Mouse (Mus musculus) heart, embryonic 14.5 days (tissue): ENCODE results near the gene Cdk2ap2. TPM values are rescaled to one million over a fixed set of nuclear protein-coding genes. Genes with fewer than 3 reads are reported as not detected.
A peak's percentile ranks its signal among the peaks of the same experiment; 100 is the strongest.
"Not testable (repeated sequence)": the region's sequence is repeated elsewhere in the genome, so short reads cannot be mapped to it uniquely, and the experiment has no call there.

ENCODE experiments used
- ATAC-seq: fragments of 200-750 bp; cut with Nextera tagmentation; 2 replicates; pipeline ENCODE4 v1.8.0; 2017; ENCODE audit warnings: low read depth, moderate TSS enrichment; ENCODE audit not compliant: insufficient number of reproducible peaks, insufficient read depth, low FRiP score
- H3K27ac ChIP-seq, 2 experiments: fragments of 200-500 bp in 1 of 2; fragments of 300-500 bp in 1 of 2; sonication (generic) in 1 of 2; replicated peaks in 1 of 2; 2 replicates each; pipeline ENCODE4 v1.5.1; 2012 to 2014; ENCODE audit warnings: low read depth in 2 of 2, low read length in 2 of 2, control low read depth in 1 of 2, mild to moderate bottlenecking in 1 of 2, mixed read lengths in 1 of 2; ENCODE audit not compliant: control insufficient read depth in 1 of 2, insufficient read depth in 1 of 2
- H3K27me3 ChIP-seq: fragments of 300-500 bp; sonication (generic); 2 replicates; pipeline ENCODE4 v1.6.1; 2014; ENCODE audit warnings: mild to moderate bottlenecking, low read length, control low read depth; ENCODE audit not compliant: control insufficient read depth, insufficient read depth
- H3K36me3 ChIP-seq: fragments of 300-500 bp; sonication (generic); 2 replicates; pipeline ENCODE4 v1.6.1; 2014; ENCODE audit warnings: mild to moderate bottlenecking, control low read depth, low read length, mixed read lengths; ENCODE audit not compliant: control insufficient read depth, insufficient read depth
- H3K4me1 ChIP-seq, 2 experiments: fragments of 200-500 bp in 1 of 2; fragments of 300-500 bp in 1 of 2; sonication (generic) in 1 of 2; 2 replicates each; pipeline ENCODE4 v1.6.1; 2012 to 2014; ENCODE audit warnings: low read length in 2 of 2, control low read depth in 1 of 2, mixed read lengths in 1 of 2; ENCODE audit not compliant: control insufficient read depth in 2 of 2, insufficient read depth in 2 of 2
- H3K4me2 ChIP-seq: fragments of 300-500 bp; sonication (generic); 2 replicates; pipeline ENCODE4 v1.6.1; 2014; ENCODE audit warnings: mild to moderate bottlenecking, low read length
- H3K4me3 ChIP-seq, 2 experiments: fragments of 200-500 bp in 1 of 2; fragments of 300-500 bp in 1 of 2; sonication (generic) in 1 of 2; 2 replicates each; pipeline ENCODE4 v1.5.1; 2012 to 2014; ENCODE audit warnings: low read length in 2 of 2, mild to moderate bottlenecking in 2 of 2, control low read depth in 1 of 2, low read depth in 1 of 2, moderate library complexity in 1 of 2; ENCODE audit not compliant: control insufficient read depth in 1 of 2, insufficient read depth in 1 of 2
- H3K9ac ChIP-seq: fragments of 300-500 bp; sonication (generic); 2 replicates; pipeline ENCODE4 v1.6.1; 2014; ENCODE audit warnings: mild to moderate bottlenecking, low read length
- H3K9me3 ChIP-seq: fragments of 300-500 bp; sonication (generic); 2 replicates; pipeline ENCODE4 v1.6.1; 2016; ENCODE audit warnings: low read length, control low read depth; ENCODE audit not compliant: control insufficient read depth
- WGBS: fragments of 180-500 bp; shearing (Covaris S2); extraction: QIAGEN DNeasy Blood & Tissue Kit; methylation state at CpG from one replicate; pipeline ENCODE4 v1.1.7; 2014; 5-methylcytosine and 5-hydroxymethylcytosine counted together
- polyA plus RNA-seq: library from polyadenylated mRNA; unstranded; fragments of >200 nt; fragmentation: Nextera tagmentation; extraction: Ambion mirVana; gene quantifications from 2 replicates; pipeline ENCODE4 v1.2.1, GENCODE M21; 2014

Cdk2ap2 gene
- polyA plus RNA-seq, 1 experiment from 2014 or later: 62.5 TPM

GRCm38 (mm10) chr19:4118350-4118749 lies 21.4 kb downstream of the Cdk2ap2 start:
- H3K27me3 ChIP-seq: no peaks in the 10 kb centered on the region
- H3K36me3 ChIP-seq: peaks cover 54% of the 10 kb centered on the region
- peaks cover 11 to 18% of the 10 kb centered on the region in 2 experiments; a peak in 3 of 4 replicates for H3K4me1 ChIP-seq
- ATAC-seq: no peak
- H3K27ac ChIP-seq: no peak overlapping the region
- H3K9me3 ChIP-seq: no peaks in the 10 kb centered on the region
- H3K9ac ChIP-seq: no peak overlapping the region
- no peak overlapping the region for H3K4me2 ChIP-seq
- no peak overlapping the region for H3K4me3 ChIP-seq
- whole genome bisulfite sequencing: 94% methylated on average over 2 of the region's 2 CpGs

DNA sequence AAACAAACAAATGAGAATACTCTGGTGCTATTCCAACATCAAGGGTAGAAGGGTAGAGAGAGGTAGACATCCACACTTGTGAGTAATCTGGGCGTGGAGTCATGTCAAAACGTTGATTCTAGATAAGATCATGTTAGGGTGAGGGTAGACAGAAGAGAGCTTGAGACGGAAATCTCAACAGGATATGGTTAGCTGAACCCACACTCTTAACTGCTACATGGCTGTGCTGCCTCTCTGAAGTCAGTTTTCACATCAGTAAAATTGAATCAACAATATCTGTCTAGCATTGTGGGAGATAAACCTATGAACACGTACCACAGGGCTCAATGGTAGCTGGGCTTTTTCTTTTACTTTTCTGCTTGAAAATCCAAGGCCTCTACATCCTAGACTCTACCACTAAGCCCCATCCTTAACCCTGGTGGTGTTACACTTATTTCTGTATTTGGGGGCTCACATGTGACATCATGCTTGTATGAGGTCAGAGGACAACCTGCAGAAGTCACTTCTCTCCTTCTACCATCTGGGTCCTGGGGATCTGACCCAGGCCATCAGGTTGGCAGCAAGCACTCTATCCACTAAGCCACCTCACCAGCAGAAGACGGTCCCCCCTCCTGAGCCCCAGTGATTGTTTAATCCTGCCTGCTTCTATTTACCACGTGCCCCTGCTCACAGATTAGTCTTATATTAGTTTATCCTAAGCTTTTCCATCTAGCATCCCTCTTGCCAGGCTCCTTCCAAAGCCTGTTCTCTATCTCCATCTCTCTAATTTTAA lies 22.9 kb downstream of the Cdk2ap2 start:
- Histone ChIP-seq H3K4me2 (no peak overlapping the region; the same call in 1 of the 2 replicates), H3K9me3 (no peaks in the 10 kb centered on the region), H3K4me3 (no peak overlapping the region), H3K9ac (no peak overlapping the region), H3K27ac (no peak overlapping the region), H3K4me1 (peaks cover 6 to 7% of the 10 kb centered on the region in 2 experiments; a peak in 2 of 4 replicates), H3K36me3 (peaks cover 38% of the 10 kb centered on the region), H3K27me3 (no peaks in the 10 kb centered on the region)
- ATAC-seq: no peak
- WGBS: 84% methylated on average over 6 of the region's 6 CpGs

GRCm38 (mm10) chr19:4120496-4120895 lies 23.5 kb downstream of the Cdk2ap2 start:
- Histone ChIP-seq H3K4me2 (peak overlapping the region; percentile 66), H3K9ac (no peak overlapping the region), H3K27ac (no peak overlapping the region), H3K4me3 (peak overlapping the region in 1 of 2 experiments; percentile 47; a peak in 2 of 4 replicates), H3K9me3 (no peaks in the 10 kb centered on the region), H3K36me3 (peaks cover 32% of the 10 kb centered on the region), H3K4me1 (peaks cover 6 to 9% of the 10 kb centered on the region in 2 experiments; a peak in 2 of 4 replicates), H3K27me3 (no peaks in the 10 kb centered on the region)
- no peak for ATAC-seq
- WGBS: 90% methylated on average over 2 of the region's 2 CpGs

DNA sequence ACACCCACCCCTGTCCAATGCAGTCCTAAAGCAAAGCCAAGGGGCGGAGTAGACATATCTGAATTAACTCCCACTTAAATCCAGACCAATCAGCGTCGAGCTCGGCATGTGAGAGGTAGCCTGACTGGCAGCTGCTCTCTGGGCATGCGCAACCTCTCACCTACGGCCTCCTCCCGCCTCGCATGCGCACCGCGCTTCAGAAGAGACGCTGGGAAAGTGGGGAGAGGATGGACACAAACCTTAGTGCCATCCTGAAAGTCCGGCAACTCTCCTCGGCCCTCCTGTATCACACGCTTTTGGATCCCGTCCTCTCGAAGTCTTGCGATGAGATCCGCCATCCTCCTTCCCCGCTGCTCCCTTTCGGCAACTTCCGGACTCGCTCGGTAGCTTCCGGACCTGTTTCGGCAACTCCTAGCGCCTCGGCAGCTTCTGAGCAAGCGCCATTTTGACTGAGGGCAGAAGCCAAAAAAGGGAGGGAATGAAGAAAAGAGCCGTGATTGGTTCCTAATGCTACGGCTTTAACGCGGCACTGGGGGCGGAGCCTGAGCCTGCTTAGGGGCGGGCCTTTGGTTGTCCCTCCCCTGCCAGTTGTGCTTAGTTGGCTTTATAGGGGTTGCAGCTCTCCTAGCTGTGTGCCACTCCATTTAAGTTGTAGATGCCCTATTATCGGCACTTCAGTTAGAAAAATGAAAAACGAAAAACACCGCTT lies 24.3 kb downstream of the Cdk2ap2 start:
- WGBS: 4% methylated on average over 38 of the region's 38 CpGs
- Histone ChIP-seq H3K9ac (peak overlapping the region; percentile 69), H3K4me1 (peaks cover 6 to 9% of the 10 kb centered on the region in 2 experiments; a peak in 2 of 4 replicates), H3K9me3 (no peaks in the 10 kb centered on the region), H3K4me2 (peak overlapping the region; percentile 66), H3K4me3 (peak overlapping the region; percentile 47 to 56), H3K27me3 (no peaks in the 10 kb centered on the region), H3K36me3 (peaks cover 25% of the 10 kb centered on the region), H3K27ac (peak overlapping the region; percentile 66 to 77)
- ATAC-seq: peak; percentile 70

DNA sequence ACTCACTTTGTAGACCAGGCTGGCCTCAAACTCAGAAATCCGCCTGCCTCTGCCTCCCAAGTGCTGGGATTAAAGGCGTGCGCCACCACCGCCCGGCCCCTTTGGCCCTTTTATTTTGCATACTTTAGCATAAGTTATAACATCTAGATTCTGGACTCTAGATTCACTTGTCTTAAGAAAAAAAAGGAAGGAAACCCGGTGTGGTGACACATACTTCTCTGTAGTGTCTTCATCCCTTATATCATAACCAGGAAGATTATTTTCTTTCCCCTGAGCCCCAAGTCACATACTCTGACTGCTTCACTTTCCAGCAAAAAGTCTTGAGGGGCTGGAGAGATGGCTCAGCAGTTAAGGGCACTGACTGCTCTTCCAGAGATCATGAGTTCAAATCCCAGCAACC lies 24.9 kb downstream of the Cdk2ap2 start:
- Histone ChIP-seq H3K4me2 (peak overlapping the region; percentile 66), H3K36me3 (peaks cover 18% of the 10 kb centered on the region), H3K4me1 (peaks cover 10 to 16% of the 10 kb centered on the region in 2 experiments)
- H3K9ac ChIP-seq, H3K27ac ChIP-seq, H3K9me3 ChIP-seq, H3K27me3 ChIP-seq, H3K4me3 ChIP-seq, ATAC-seq: not testable (repeated sequence)
- 56% methylated on average over 6 of the region's 6 CpGs for WGBS

- WGBS: 83% methylated on average over 7 of the region's 7 CpGs
Measured at GRCm38 (mm10) chr19:4122411-4123370, 25.7 kb downstream of the Cdk2ap2 start.

GRCm38 (mm10) chr19:4124432-4124831 lies 27.4 kb downstream of the Cdk2ap2 start:
- no peak for ATAC-seq
- Histone ChIP-seq H3K27me3 (no peaks in the 10 kb centered on the region), H3K36me3 (peaks cover 22% of the 10 kb centered on the region), H3K4me2 (no peak overlapping the region), H3K4me3 (no peak overlapping the region), H3K27ac (no peak overlapping the region), H3K9ac (no peak overlapping the region), H3K9me3 (no peaks in the 10 kb centered on the region), H3K4me1 (peaks cover 11 to 21% of the 10 kb centered on the region in 2 experiments)
- WGBS: 73% methylated on average over 4 of the region's 4 CpGs

More at GRCm38 (mm10) chr19:4122411-4123370, 25.7 kb downstream of the Cdk2ap2 start:
- Histone ChIP-seq H3K9me3 (no peaks in the 10 kb centered on the region), H3K4me1 (peaks cover 11 to 19% of the 10 kb centered on the region in 2 experiments), H3K36me3 (peaks cover 11% of the 10 kb centered on the region), H3K4me3 (no peak overlapping the region), H3K27me3 (no peaks in the 10 kb centered on the region), H3K4me2 (no peak overlapping the region), H3K27ac (no peak overlapping the region), H3K9ac (no peak overlapping the region)
- no peak for ATAC-seq
